Mouse (Mus musculus): ENCODE results near the gene Krtap6-1. TPM values are rescaled to one million over a fixed set of nuclear protein-coding genes. Genes with fewer than 3 reads are reported as not detected.
"Not testable (repeated sequence)": the region's sequence is repeated elsewhere in the genome, so short reads cannot be mapped to it uniquely, and the experiment has no call there.

Krtap6-1 gene
- total RNA-seq (2014; fragmentation: Nextera tagmentation) (not detected in 2 replicates), total RNA-seq (2017) (not detected in 2 replicates)

- ATAC-seq (replicated peaks; ENCODE audit: poor library complexity, severe bottlenecking), result not testable (repeated sequence)
These were observed at the start of gene Krtap6-1 for GRCm38 (mm10) chr16:89031399-89031798. TSS of gene Krtap6-1 (plus strand) at chr16:89031699.

GRCm38 (mm10) chr16:89010659-89011058 lies 20.8 kb upstream of the Krtap6-1 start, which contains the start of gene Krtap22-2:
TSS of gene Krtap22-2 (minus strand) at chr16:89010759.
- no peak for ATAC-seq (replicated peaks; ENCODE audit: poor library complexity, severe bottlenecking)

- ATAC-seq (replicated peaks; ENCODE audit: poor library complexity, severe bottlenecking), result no peak
These were observed 17.5 kb upstream of the Krtap6-1 start for GRCm38 (mm10) chr16:89013973-89014372.

- ATAC-seq (replicated peaks; ENCODE audit: poor library complexity, severe bottlenecking), result not testable (repeated sequence)
These were observed 16.5 kb upstream of the Krtap6-1 start, which contains the start of gene Gm10229 for GRCm38 (mm10) chr16:89014984-89015383. TSS of gene Gm10229 (plus strand) at chr16:89015284.

GRCm38 (mm10) chr16:89041372-89041771 lies 9.9 kb downstream of the Krtap6-1 start, which contains the start of gene Gm10228:
TSS of gene Gm10228 (minus strand) at chr16:89041472.
- not testable (repeated sequence) for ATAC-seq (replicated peaks; ENCODE audit: poor library complexity, severe bottlenecking)

GRCm38 (mm10) chr16:89047783-89048182 lies 16.3 kb downstream of the Krtap6-1 start, which contains the start of gene Krtap6-5:
TSS of gene Krtap6-5 (minus strand) at chr16:89047883.
- ATAC-seq (replicated peaks; ENCODE audit: poor library complexity, severe bottlenecking), result no peak

GRCm38 (mm10) chr16:89063902-89064301 lies 32.4 kb downstream of the Krtap6-1 start, which contains the start of gene 1110025L11Rik:
TSS of gene 1110025L11Rik (minus strand) at chr16:89064002.
- ATAC-seq (replicated peaks; ENCODE audit: poor library complexity, severe bottlenecking), result not testable (repeated sequence)

GRCm38 (mm10) chr16:89071041-89071440 lies 39.5 kb downstream of the Krtap6-1 start:
- not testable (repeated sequence) for ATAC-seq (replicated peaks; ENCODE audit: poor library complexity, severe bottlenecking)

Other genes with a start within 250 kb of the Krtap6-1 start
- gene Gm20741, start 219.5 kb upstream of the Krtap6-1 start, total RNA-seq (2014; fragmentation: Nextera tagmentation), result not detected in 2 replicates
- not detected in 2 replicates for gene Gm20741, start 219.5 kb upstream of the Krtap6-1 start, total RNA-seq (2017)
- gene Krtap15, start 211.5 kb upstream of the Krtap6-1 start, total RNA-seq (2014; fragmentation: Nextera tagmentation), result not detected in 2 replicates
- not detected in 2 replicates for gene Krtap15, start 211.5 kb upstream of the Krtap6-1 start, total RNA-seq (2017)
- not detected in 2 replicates for gene Krtap14, start 205.6 kb upstream of the Krtap6-1 start, total RNA-seq (2014; fragmentation: Nextera tagmentation)
- not detected in 2 replicates for gene Krtap14, start 205.6 kb upstream of the Krtap6-1 start, total RNA-seq (2017)
- not detected in 2 replicates for gene Krtap19-1, start 162.3 kb upstream of the Krtap6-1 start, total RNA-seq (2014; fragmentation: Nextera tagmentation)
- gene Krtap19-1, start 162.3 kb upstream of the Krtap6-1 start, total RNA-seq (2017), result not detected in 2 replicates
- not detected in 2 replicates for gene Krtap19-2, start 157.4 kb upstream of the Krtap6-1 start, total RNA-seq (2014; fragmentation: Nextera tagmentation)
- not detected in 2 replicates for gene Krtap19-2, start 157.4 kb upstream of the Krtap6-1 start, total RNA-seq (2017)
- not detected in 2 replicates for gene Krtap19-3, start 153.7 kb upstream of the Krtap6-1 start, total RNA-seq (2014; fragmentation: Nextera tagmentation)
- gene Krtap19-3, start 153.7 kb upstream of the Krtap6-1 start, total RNA-seq (2017), result not detected in 2 replicates
- not detected in 2 replicates for gene Krtap19-4, start 146.6 kb upstream of the Krtap6-1 start, total RNA-seq (2014; fragmentation: Nextera tagmentation)
- not detected in 2 replicates for gene Krtap19-4, start 146.6 kb upstream of the Krtap6-1 start, total RNA-seq (2017)
- gene Krtap19-5, start 135.2 kb upstream of the Krtap6-1 start, total RNA-seq (2014; fragmentation: Nextera tagmentation), result not detected in 2 replicates
- gene Krtap19-5, start 135.2 kb upstream of the Krtap6-1 start, total RNA-seq (2017), result not detected in 2 replicates
- not detected in 2 replicates for gene Krtap19-9b, start 99.4 kb upstream of the Krtap6-1 start, total RNA-seq (2014; fragmentation: Nextera tagmentation)
- not detected in 2 replicates for gene Krtap19-9b, start 99.4 kb upstream of the Krtap6-1 start, total RNA-seq (2017)
- not detected in 2 replicates for gene Krtap16-3, start 68.8 kb upstream of the Krtap6-1 start, total RNA-seq (2014; fragmentation: Nextera tagmentation)
- gene Krtap16-3, start 68.8 kb upstream of the Krtap6-1 start, total RNA-seq (2017), result not detected in 2 replicates
- not detected in 2 replicates for gene Krtap22-2, start 20.9 kb upstream of the Krtap6-1 start, total RNA-seq (2014; fragmentation: Nextera tagmentation)
- not detected in 2 replicates for gene Krtap22-2, start 20.9 kb upstream of the Krtap6-1 start, total RNA-seq (2017)
- not detected in 2 replicates for gene Gm10229, start 16.4 kb upstream of the Krtap6-1 start, total RNA-seq (2014; fragmentation: Nextera tagmentation)
- not detected in 2 replicates for gene Gm10229, start 16.4 kb upstream of the Krtap6-1 start, total RNA-seq (2017)
- not detected in 2 replicates for gene Gm10228, start 9.8 kb downstream of the Krtap6-1 start, total RNA-seq (2014; fragmentation: Nextera tagmentation)
- gene Gm10228, start 9.8 kb downstream of the Krtap6-1 start, total RNA-seq (2017), result not detected in 2 replicates
- not detected in 2 replicates for gene Krtap6-5, start 16.2 kb downstream of the Krtap6-1 start, total RNA-seq (2014; fragmentation: Nextera tagmentation)
- gene Krtap6-5, start 16.2 kb downstream of the Krtap6-1 start, total RNA-seq (2017), result not detected in 2 replicates
- not detected in 2 replicates for gene 1110025L11Rik, start 32.3 kb downstream of the Krtap6-1 start, total RNA-seq (2014; fragmentation: Nextera tagmentation)
- gene 1110025L11Rik, start 32.3 kb downstream of the Krtap6-1 start, total RNA-seq (2017), result not detected in 2 replicates
- gene Krtap6-3, start 52.3 kb downstream of the Krtap6-1 start, total RNA-seq (2014; fragmentation: Nextera tagmentation), result not detected in 2 replicates
- gene Krtap6-3, start 52.3 kb downstream of the Krtap6-1 start, total RNA-seq (2017), result not detected in 2 replicates
- not detected in 2 replicates for gene Gm6358, start 109.2 kb downstream of the Krtap6-1 start, total RNA-seq (2014; fragmentation: Nextera tagmentation)
- not detected in 2 replicates for gene Gm6358, start 109.2 kb downstream of the Krtap6-1 start, total RNA-seq (2017)
- not detected in 2 replicates for gene Gm10061, start 119.4 kb downstream of the Krtap6-1 start, total RNA-seq (2014; fragmentation: Nextera tagmentation)
- not detected in 2 replicates for gene Gm10061, start 119.4 kb downstream of the Krtap6-1 start, total RNA-seq (2017)
- gene Gm9789, start 126.3 kb downstream of the Krtap6-1 start, total RNA-seq (2014; fragmentation: Nextera tagmentation), result not detected in 2 replicates
- gene Gm9789, start 126.3 kb downstream of the Krtap6-1 start, total RNA-seq (2017), result not detected in 2 replicates
- gene Gm7735, start 137.8 kb downstream of the Krtap6-1 start, total RNA-seq (2014; fragmentation: Nextera tagmentation), result not detected in 2 replicates
- not detected in 2 replicates for gene Gm7735, start 137.8 kb downstream of the Krtap6-1 start, total RNA-seq (2017)
- gene 1110057P08Rik, start 143.0 kb downstream of the Krtap6-1 start, total RNA-seq (2014; fragmentation: Nextera tagmentation), result not detected in 2 replicates
- not detected in 2 replicates for gene 1110057P08Rik, start 143.0 kb downstream of the Krtap6-1 start, total RNA-seq (2017)
- gene Krtap20-2, start 174.2 kb downstream of the Krtap6-1 start, total RNA-seq (2014; fragmentation: Nextera tagmentation), result not detected in 2 replicates
- not detected in 2 replicates for gene Krtap20-2, start 174.2 kb downstream of the Krtap6-1 start, total RNA-seq (2017)